Mouse (Mus musculus): ENCODE data around the gene Pcnx.

DNA sequence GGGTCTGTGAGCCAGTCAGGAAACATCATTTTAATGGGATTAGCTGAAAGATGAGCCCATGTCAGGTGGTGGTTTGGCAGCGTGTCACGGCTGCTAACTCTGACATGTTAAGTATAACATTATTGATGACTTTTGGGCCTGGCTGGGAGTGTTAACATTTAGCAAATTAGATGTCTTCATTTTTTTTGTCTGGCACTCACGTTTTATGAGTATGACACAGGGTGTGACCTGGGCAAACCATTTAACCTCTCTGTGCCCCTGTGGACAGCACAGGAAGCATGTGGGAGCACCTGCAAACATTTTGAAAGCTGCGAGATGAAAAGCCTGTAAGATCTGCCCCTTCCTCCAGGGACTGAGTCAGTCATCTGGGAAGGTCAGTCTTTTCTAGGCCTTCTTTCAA lies 2.6 kb upstream of the Pcnx start:
- TF ChIP-seq CTCF (conservative IDR thresholded peaks at IDR 0.05; ENCODE audit: low read length) (no peak), POU5F1 (IDR thresholded peaks at IDR 0.05; ENCODE audit: borderline replicate concordance, low read length) (no peak), NANOG (IDR thresholded peaks at IDR 0.05; ENCODE audit: borderline replicate concordance, low read length) (no peak)
